Mouse (Mus musculus): ENCODE data around the gene Tmem199.
"Not testable (repeated sequence)": the region's sequence is repeated elsewhere in the genome, so short reads cannot be mapped to it uniquely, and the experiment has no call there.

Gene Tmem199

GRCm38 (mm10) chr11:78512025-78512957 lies at the start of gene Tmem199, which contains the start of gene Poldip2:
TSS of gene Tmem199 (minus strand) at chr11:78512172.
TSS of gene Poldip2 (plus strand) at chr11:78512193.
- peak; percentile 89 for DNase-seq

- peak; percentile 73 for DNase-seq
Measured at GRCm38 (mm10) chr11:78560447-78560846, 48.5 kb upstream of the Tmem199 start.

- DNase-seq = peak; percentile 61
Measured at GRCm38 (mm10) chr11:78557241-78557640, 45.3 kb upstream of the Tmem199 start.

GRCm38 (mm10) chr11:78556070-78556469 lies 44.1 kb upstream of the Tmem199 start:
- no peak for DNase-seq

- DNase-seq = no peak
Measured at GRCm38 (mm10) chr11:78555623-78556022, 43.7 kb upstream of the Tmem199 start.

- no peak for DNase-seq
Measured at GRCm38 (mm10) chr11:78551059-78551398, 39.1 kb upstream of the Tmem199 start.

- DNase-seq = peak; percentile 94
Measured at GRCm38 (mm10) chr11:78550168-78551058, 38.4 kb upstream of the Tmem199 start, which contains the start of gene Tmem97. TSS of gene Tmem97 (minus strand) at chr11:78550777.

GRCm38 (mm10) chr11:78549491-78549987 lies 37.6 kb upstream of the Tmem199 start:
- DNase-seq = no peak

- no peak for DNase-seq
Measured at GRCm38 (mm10) chr11:78547718-78548460, 35.9 kb upstream of the Tmem199 start.

GRCm38 (mm10) chr11:78545181-78545580 lies 33.2 kb upstream of the Tmem199 start:
- DNase-seq = no peak

- no peak for DNase-seq
Measured at GRCm38 (mm10) chr11:78544449-78545111, 32.6 kb upstream of the Tmem199 start.

GRCm38 (mm10) chr11:78540358-78540757 lies 28.4 kb upstream of the Tmem199 start:
- DNase-seq = no peak

GRCm38 (mm10) chr11:78536690-78537084 lies 24.7 kb upstream of the Tmem199 start:
- DNase-seq = no peak

GRCm38 (mm10) chr11:78536080-78536689 lies 24.2 kb upstream of the Tmem199 start, which contains the start of the genes Tnfaip1 and Ift20:
TSS of gene Tnfaip1 (minus strand) at chr11:78536332.
TSS of gene Ift20 (plus strand) at chr11:78536361.
- DNase-seq = peak; percentile 97

GRCm38 (mm10) chr11:78535376-78536079 lies 23.6 kb upstream of the Tmem199 start:
- peak; percentile 54 for DNase-seq

- DNase-seq = no peak
Measured at GRCm38 (mm10) chr11:78534516-78534915, 22.5 kb upstream of the Tmem199 start.

- not testable (repeated sequence) for DNase-seq
Measured at GRCm38 (mm10) chr11:78531515-78531914, 19.5 kb upstream of the Tmem199 start.

- peak; percentile 49 for DNase-seq
Measured at GRCm38 (mm10) chr11:78531046-78531445, 19.1 kb upstream of the Tmem199 start.

GRCm38 (mm10) chr11:78530001-78530400 lies 18.0 kb upstream of the Tmem199 start:
- no peak for DNase-seq

GRCm38 (mm10) chr11:78528714-78529113 lies 16.7 kb upstream of the Tmem199 start:
- no peak for DNase-seq

GRCm38 (mm10) chr11:78524838-78525237 lies 12.9 kb upstream of the Tmem199 start:
- DNase-seq = no peak

Measured in kidney, adult 18-20 months (tissue).